Mouse (Mus musculus) forebrain, embryonic 16.5 days (tissue): ENCODE measurements at regions not wholly inside any gene's neighbourhood (a gene's known extent, or its start where the extent isn't known, plus 50 kb on each side); places are given as distances from the start of the nearest gene placed in this dataset.

Source experiments
- ATAC-seq: fragments of 200-750 bp; cut with Nextera tagmentation; 2 replicates; pipeline ENCODE4 v1.8.0; 2017; ENCODE audit warnings: mild to moderate bottlenecking, moderate library complexity
- H3K27ac ChIP-seq: fragments of 300-500 bp; sonication (generic); 2 replicates; pipeline ENCODE4 v1.5.1; 2014; ENCODE audit warnings: low read length, control low read depth
- H3K27me3 ChIP-seq: fragments of 300-500 bp; sonication (generic); replicated peaks from 2 replicates; pipeline ENCODE4 v1.6.1; 2014; ENCODE audit warnings: low read length; ENCODE audit not compliant: control insufficient read depth, insufficient read depth
- H3K36me3 ChIP-seq: fragments of 300-500 bp; sonication (generic); 2 replicates; pipeline ENCODE4 v1.6.1; 2014; ENCODE audit not compliant: control insufficient read depth, insufficient read depth
- H3K4me1 ChIP-seq: fragments of 300-500 bp; sonication (generic); replicated peaks from 2 replicates; pipeline ENCODE4 v1.6.1; 2014; ENCODE audit warnings: low read length; ENCODE audit not compliant: control insufficient read depth, insufficient read depth
- H3K4me2 ChIP-seq: fragments of 300-500 bp; sonication (generic); 2 replicates; pipeline ENCODE4 v1.6.1; 2014; ENCODE audit warnings: mild to moderate bottlenecking, low read length, control low read depth
- H3K4me3 ChIP-seq: fragments of 300-500 bp; sonication (generic); replicated peaks from 2 replicates; pipeline ENCODE4 v1.5.1; 2014; ENCODE audit warnings: mild to moderate bottlenecking, low read length, control low read depth
- H3K9ac ChIP-seq: fragments of 300-500 bp; sonication (generic); replicated peaks from 2 replicates; pipeline ENCODE4 v1.6.1; 2014; ENCODE audit warnings: low read depth, low read length, control low read depth
- H3K9me3 ChIP-seq: fragments of 300-500 bp; sonication (generic); 2 replicates; pipeline ENCODE4 v1.6.1; 2016; ENCODE audit warnings: low read length; ENCODE audit not compliant: control insufficient read depth
- WGBS: fragments of 180-500 bp; shearing (Covaris S2); extraction: QIAGEN DNeasy Blood & Tissue Kit; methylation state at CpG from one replicate; pipeline ENCODE4 v1.1.7; 2014; 5-methylcytosine and 5-hydroxymethylcytosine counted together

DNA sequence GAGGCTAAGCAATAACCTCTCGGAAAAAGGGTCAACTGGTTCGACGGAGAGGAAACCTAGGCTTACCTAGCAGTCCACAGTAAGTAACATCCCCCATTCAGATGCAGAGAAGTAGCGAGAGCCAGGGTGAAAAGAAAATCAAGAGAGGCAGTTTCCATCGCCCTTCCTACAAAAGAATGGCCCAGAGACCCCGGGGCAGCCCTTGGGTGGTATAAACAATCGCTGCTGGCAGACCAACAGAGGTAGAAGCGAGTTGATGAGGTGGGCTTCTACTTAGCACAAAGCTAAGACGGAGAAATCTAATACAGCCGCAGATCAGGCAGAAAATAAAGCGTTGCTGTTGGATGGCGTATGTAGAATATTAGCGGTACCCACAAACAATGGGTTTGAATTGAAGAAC is 57.8 kb upstream of the Arl15 start:
- no peak for ATAC-seq
- Histone ChIP-seq H3K9me3 (no peaks in the 10 kb centered on the region), H3K4me1 (peaks cover 15% of the 10 kb centered on the region), H3K9ac (no peak overlapping the region), H3K4me3 (no peak overlapping the region), H3K27me3 (no peaks in the 10 kb centered on the region), H3K4me2 (no peak overlapping the region), H3K36me3 (no peaks in the 10 kb centered on the region), H3K27ac (no peak overlapping the region)
- WGBS, result 71% methylated on average over 13 of the region's 13 CpGs

DNA sequence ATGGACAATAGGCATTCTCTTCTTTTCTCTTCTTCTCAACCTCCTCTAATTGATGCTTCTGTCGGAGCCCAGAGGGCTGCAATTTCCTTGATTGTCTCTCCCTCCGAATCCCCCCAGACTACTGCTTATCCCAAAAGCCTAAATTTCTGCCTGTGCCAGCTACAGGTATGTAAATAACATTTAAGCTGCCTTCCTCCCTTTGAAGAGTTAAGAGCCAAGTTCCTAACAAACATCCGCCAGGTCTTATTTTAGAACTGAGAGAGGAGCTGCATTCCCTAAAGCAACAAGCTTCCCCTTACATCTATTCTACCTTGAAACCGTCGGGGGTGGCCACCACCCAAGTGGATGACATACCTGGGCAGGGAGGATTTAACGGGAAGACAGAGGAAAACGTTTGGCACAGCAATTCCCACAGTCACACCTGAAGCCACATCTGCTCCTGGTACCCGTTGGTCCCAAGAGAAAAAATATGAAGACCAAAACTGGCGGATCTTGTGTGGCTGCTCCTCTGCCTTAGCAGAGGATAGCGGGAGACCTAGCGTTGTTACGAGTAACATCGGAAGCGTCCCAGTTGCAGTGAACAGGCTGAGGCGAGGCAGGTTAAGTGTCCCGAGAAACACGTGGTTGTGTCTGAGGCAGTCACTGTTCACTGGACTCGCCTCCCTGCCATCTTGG is 58.6 kb upstream of the Arl15 start:
- Histone ChIP-seq H3K36me3 (no peaks in the 10 kb centered on the region), H3K4me2 (no peak overlapping the region), H3K9me3 (no peaks in the 10 kb centered on the region), H3K27ac (0 out of 2 replicates have a peak overlapping the region, but pooled peaks have one; percentile 2), H3K4me3 (no peak overlapping the region), H3K9ac (no peak overlapping the region), H3K4me1 (peaks cover 15% of the 10 kb centered on the region), H3K27me3 (no peaks in the 10 kb centered on the region)
- no peak for ATAC-seq
- WGBS, result 41% methylated on average over 18 of the region's 18 CpGs

DNA sequence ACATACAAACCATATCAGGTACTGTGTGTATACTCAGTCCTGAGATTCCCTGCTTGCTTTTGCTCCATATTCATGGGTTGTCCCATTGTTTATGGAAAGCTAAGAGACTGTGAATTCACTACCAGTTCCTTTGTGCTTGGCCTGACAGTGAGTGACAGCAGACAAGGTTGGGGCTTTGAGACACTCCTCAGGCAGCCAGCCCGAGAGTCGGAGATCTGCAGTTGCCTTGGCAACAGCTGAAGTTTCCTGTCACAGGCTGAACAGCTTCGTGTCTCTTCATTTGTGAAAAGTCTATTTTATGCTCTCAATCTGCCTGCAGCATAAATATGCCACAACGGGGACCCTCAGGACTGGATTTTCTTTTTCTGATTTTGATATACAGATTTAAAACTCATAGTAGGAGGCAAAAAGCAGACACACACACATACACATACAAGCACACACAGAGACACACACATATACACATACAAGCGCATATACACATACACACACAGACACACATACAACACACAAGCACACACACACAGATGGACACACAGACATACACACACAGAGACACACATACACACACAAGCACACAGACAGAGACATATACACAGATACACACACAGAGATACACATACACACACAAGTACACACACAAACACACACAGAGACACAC is 60.0 kb upstream of the Arl15 start:
- Histone ChIP-seq H3K4me2 (peak overlapping the region; percentile 16; the same call in 1 of the 2 replicates), H3K4me1 (peaks cover 15% of the 10 kb centered on the region), H3K36me3 (no peaks in the 10 kb centered on the region), H3K9me3 (no peaks in the 10 kb centered on the region), H3K9ac (no peak overlapping the region), H3K4me3 (no peak overlapping the region), H3K27ac (peak overlapping the region; percentile 78), H3K27me3 (no peaks in the 10 kb centered on the region)
- WGBS, result 13% methylated on average over 5 of the region's 5 CpGs
- ATAC-seq, result peak; percentile 97

DNA sequence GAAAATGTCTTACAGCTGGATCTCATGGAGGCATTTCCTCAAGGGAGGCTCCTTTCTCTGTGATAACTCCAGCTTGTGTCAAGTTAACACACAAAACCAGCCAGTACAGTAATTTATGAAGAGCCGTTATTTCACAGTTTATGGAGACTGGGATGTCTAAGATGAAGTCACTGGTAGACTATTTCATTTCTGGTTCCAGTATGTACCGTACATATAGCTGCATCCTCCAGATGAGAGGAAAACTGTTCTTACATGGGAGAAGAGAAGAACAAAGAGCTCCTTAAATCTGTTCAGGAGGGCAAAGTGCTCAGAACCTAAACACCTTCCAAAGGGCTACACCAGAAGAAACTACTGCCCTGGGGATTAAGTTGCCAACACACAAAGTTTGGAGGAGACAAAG is 60.6 kb upstream of the Arl15 start:
- H3K27ac ChIP-seq, result peak overlapping the region; percentile 78

DNA sequence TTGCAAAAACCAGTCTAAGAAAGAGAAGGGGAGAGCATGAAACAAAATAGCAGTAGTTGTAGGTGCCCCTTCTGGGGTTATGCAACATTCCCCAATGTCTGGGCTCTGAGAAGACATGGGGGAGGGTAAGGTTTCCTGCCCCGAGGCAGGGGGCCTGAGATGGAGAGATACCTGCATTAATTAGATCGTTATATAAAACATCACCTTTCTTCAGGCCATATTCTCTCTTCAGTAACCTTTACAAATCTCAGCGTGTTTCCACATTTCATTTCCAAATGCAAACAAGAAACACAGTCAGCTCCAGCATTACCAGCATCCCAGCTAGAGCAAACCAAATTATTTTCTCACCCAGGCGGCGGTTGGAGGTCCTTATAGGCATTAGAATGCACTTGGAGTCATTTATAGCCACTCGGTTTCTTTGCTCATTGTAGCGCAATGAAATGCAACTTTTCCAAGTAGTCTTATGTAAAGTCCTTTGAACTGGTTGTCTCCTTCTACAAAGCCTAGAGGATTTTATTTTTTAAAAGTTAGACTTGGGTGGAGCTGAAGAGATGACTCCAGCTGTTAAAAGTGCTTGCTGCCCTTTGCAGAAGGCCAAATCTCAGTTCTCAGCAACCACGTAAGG is 63.4 kb upstream of the Arl15 start:
- H3K9me3 ChIP-seq, result no peaks in the 10 kb centered on the region
- no peaks in the 10 kb centered on the region for H3K36me3 ChIP-seq
- H3K9ac ChIP-seq, result no peak overlapping the region
- peaks cover 15% of the 10 kb centered on the region for H3K4me1 ChIP-seq
- H3K4me3 ChIP-seq, result no peak overlapping the region
- no peak overlapping the region for H3K27ac ChIP-seq
- no peak for ATAC-seq
- H3K27me3 ChIP-seq, result no peaks in the 10 kb centered on the region
- 22% methylated on average over 8 of the region's 8 CpGs for WGBS
- no peak overlapping the region for H3K4me2 ChIP-seq

More for the DNA sequence above, 60.6 kb upstream of the Arl15 start:
- Histone ChIP-seq H3K4me1 (peaks cover 15% of the 10 kb centered on the region), H3K4me3 (no peak overlapping the region), H3K36me3 (no peaks in the 10 kb centered on the region), H3K4me2 (no peak overlapping the region), H3K9ac (no peak overlapping the region), H3K27me3 (no peaks in the 10 kb centered on the region), H3K9me3 (no peaks in the 10 kb centered on the region)
- WGBS, result 29% methylated on average over 2 of the region's 2 CpGs
- ATAC-seq, result peak; percentile 37

DNA sequence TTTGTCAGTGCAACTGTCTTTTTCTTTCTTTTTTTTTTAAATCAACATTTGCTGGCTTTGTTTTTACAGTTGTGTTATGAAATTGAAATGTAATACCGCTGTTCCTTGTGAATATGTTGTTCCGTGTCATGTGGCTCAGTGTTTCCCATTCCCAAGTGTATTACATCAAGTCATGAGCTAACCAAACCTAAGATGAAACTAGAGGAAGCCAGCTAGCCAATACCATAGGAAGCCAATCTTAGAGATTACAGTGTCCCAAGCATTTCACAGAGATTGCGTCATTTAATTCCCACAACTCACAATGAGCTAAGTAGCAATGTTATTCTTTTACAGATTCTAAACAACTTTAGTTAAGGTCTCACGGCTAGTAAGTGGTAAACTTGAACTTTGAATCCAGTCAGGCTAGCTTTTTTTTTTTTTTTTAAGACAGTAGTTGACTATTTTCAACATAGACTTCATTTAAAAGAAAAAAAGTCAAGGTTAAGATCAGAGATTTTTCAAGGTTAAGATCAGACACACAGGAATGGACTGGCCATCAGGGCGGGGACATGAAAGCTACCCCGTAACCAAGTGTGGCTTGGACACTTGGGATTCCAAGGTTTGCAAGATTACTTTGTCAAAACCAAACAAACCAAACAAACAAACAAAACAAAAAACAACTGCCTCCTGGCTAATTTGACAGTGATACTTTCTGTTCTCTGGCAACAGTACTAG is 64.1 kb upstream of the Arl15 start:
- ATAC-seq, result no peak
- Histone ChIP-seq H3K4me1 (peaks cover 15% of the 10 kb centered on the region), H3K27me3 (no peaks in the 10 kb centered on the region), H3K4me3 (no peak overlapping the region), H3K9ac (no peak overlapping the region), H3K9me3 (no peaks in the 10 kb centered on the region), H3K27ac (no peak overlapping the region), H3K4me2 (no peak overlapping the region), H3K36me3 (no peaks in the 10 kb centered on the region)
- WGBS, result 83% methylated on average over 6 of the region's 6 CpGs

DNA sequence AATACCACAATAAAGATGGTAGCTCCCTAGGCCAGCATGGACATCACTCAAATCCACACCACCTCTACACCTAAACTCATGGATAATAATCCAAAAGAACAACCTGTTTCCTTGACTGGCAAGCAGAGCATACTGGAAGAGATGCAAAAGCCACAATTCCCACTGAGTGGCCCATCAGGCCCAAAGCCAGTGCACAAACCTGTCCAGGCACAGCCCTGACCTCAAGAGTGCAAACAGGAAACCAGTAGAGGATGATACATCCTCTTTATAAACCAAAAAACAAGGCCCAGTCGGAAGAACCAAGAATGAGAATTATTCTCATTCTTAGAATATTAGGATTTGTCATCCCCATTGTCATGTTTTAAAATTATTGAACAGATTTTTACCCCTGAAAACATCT is 64.7 kb upstream of the Arl15 start:
- Histone ChIP-seq H3K9ac (no peak overlapping the region), H3K27ac (no peak overlapping the region), H3K4me3 (no peak overlapping the region), H3K9me3 (no peaks in the 10 kb centered on the region), H3K36me3 (no peaks in the 10 kb centered on the region), H3K4me1 (peaks cover 12% of the 10 kb centered on the region), H3K4me2 (no peak overlapping the region), H3K27me3 (no peaks in the 10 kb centered on the region)
- no peak for ATAC-seq
- WGBS, result 92% methylated on average over 1 of the region's 1 CpGs

DNA sequence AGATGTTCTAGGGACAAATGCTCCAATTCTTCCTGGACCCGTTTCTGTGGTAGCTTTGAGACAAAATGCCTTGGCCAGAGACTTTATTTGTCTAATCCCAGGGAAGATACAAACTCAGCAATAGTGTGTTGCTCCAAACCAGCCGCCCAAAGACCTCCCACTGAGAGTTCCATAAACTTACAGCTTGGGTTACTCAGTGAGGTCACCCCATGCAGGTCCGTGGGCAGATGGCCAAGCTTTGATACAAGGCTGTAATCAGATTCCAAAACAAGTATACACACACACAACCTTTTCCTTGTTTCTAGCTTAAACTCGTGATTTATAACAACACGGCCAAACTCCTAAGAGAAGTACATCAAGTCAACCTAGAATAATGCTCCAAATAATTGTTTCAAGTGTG is 64.6 kb upstream of the Hspb3 start:
- 36% methylated on average over 5 of the region's 5 CpGs for WGBS
- no peak overlapping the region for H3K4me2 ChIP-seq
- H3K4me3 ChIP-seq, result no peak overlapping the region
- no peaks in the 10 kb centered on the region for H3K4me1 ChIP-seq
- H3K27me3 ChIP-seq, result no peaks in the 10 kb centered on the region
- no peak for ATAC-seq
- H3K27ac ChIP-seq, result no peak overlapping the region
- no peak overlapping the region for H3K9ac ChIP-seq
- H3K36me3 ChIP-seq, result no peaks in the 10 kb centered on the region
- H3K9me3 ChIP-seq, result no peaks in the 10 kb centered on the region
